Mouse (Mus musculus) lung, adult 2 months (tissue): Measurements from ENCODE around the gene 2310057M21Rik.

ENCODE experiments used
- CTCF ChIP-seq: fragments of 200-500 bp; IDR thresholded peaks from 2 replicates; pipeline ENCODE4 v1.5.1; 2011; ENCODE audit warnings: mild to moderate bottlenecking, low read length, control low read depth; ENCODE audit not compliant: insufficient read depth
- POLR2A ChIP-seq: fragments of 200-500 bp; IDR thresholded peaks from 2 replicates; pipeline ENCODE4 v1.6.1; 2011; ENCODE audit warnings: low read depth, mild to moderate bottlenecking, control low read depth, low read length, borderline replicate concordance; ENCODE audit errors: extremely low read depth

- no peak for TF ChIP-seq CTCF
- no peak for TF ChIP-seq POLR2A
These were observed 25.0 kb downstream of the 2310057M21Rik start for GRCm38 (mm10) chr7:131337502-131338068.
